Mouse (Mus musculus) MN1 (cell line): ENCODE measurements around the gene Ppp1r26.
"Not testable (repeated sequence)": the region's sequence is repeated elsewhere in the genome, so short reads cannot be mapped to it uniquely, and the experiment has no call there.

Source experiments
- DNase-seq: peaks from one replicate; pipeline ENCODE4 v3.0.0-alpha.2; 2016; ENCODE audit warnings: low spot score

The Ppp1r26 gene

DNA sequence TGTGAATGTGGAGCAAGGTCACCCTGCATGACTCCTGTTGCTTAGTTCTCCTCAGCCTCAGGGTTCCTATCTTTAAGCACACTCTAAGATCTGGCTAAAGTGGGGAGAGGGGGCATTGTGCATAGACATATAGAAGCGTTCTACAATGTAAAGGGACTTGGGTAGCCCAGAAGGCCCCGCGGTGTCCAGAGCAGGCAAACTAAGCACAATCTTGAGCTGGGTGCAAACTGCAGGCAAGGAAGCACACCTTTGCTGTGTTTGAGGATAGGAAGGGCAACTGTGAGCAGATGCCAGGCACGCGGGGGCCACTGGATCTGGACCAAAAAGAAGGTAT, 452 bp upstream of the Ppp1r26 start:
- DNase-seq: no peak

DNA sequence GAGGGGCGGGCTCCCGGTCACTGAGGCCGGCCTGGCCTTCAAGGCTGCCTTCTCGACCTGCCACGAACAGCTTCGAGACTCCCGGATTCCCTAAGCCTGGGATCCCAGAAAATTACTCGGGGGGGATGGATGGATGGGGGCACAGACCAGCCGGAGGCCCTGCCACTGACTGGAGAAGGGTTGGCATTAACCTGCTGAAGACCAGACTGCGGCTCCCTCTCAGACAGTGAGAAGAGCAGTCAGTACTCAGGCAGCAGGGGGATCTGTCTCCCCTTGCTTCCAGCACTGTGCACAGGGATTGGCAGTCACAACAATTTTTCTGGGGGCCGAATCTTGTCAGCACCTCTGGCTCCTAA, 693 bp downstream of the Ppp1r26 start:
- no peak for DNase-seq

DNA sequence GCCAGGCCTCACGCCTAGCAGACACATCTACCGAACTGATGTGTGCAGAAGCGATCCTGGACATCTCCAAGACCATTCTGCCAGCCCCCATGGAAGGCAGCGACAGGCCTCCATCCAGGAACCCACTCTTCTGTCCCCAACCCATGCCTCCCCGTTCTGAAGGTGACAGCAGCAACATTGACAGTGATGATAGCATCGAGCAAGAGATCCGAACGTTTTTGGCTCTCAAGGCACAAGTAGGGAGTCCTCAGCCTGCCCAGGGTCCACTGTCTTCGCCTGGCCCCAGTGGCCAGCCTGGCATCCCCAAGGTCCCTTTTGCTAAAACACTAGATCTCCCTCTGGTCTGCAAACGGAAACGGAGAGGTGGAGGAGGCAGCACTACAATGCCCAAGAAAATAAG, 5.1 kb downstream of the Ppp1r26 start:
- DNase-seq: no peak

DNA sequence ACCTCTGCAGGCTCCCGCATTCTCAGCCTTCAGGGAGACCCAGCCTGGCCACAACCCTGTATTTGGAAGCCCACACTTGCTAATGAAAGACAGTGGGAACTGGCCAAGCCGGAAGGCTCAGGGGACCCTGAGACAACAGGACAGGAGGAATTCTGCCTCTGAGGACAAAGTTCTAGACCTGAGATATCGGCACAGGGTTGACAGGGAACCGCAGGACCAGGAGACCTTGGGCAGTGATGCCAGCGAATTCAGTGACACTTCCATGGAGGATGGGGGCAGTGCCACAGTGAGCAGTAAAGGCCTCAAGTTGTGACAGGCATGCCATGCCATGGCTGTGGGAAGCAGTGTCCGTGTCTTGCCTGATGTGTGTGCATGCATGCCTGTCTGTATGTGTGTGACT, 6.9 kb downstream of the Ppp1r26 start:
- DNase-seq: no peak

DNA sequence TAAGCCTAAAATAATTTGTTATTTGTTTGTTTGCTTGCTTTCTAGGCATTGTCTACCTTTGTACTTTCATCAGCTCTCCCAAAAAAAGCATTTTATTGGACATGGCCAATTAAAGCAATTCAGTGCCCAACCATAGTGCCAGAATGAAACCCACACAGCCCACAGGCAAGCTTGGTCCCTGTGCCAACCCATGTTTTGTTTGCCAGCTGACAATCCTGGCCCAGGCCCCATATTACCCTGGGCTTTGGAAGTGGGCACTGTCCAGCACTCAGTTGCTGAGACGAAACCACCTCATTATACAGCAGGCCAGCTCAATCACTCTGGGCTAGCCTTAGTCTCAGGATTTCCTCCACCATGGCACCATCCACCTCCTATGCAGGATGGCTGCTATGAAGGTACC, 10.0 kb downstream of the Ppp1r26 start:
- DNase-seq: no peak

DNA sequence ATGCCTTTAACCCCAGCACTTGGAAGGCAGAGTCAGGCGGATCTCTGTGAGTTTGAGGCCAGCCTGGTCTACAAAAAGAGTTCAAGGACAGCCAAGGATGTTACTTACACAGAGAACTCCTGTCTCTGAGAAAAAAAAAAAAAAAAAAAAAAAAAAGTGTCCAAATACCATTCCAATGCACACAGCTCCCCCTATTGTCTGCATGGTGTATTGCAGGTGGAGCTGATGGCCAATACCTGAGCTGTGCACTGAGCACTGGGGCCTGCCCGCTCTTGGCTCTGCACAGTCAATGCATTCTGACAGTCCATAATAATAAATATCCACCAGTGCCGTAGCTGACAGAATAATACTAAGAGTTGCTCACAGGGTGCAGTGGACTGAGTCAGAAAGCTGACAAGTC, 17.3 kb downstream of the Ppp1r26 start:
- peak; percentile 68 for DNase-seq

DNA sequence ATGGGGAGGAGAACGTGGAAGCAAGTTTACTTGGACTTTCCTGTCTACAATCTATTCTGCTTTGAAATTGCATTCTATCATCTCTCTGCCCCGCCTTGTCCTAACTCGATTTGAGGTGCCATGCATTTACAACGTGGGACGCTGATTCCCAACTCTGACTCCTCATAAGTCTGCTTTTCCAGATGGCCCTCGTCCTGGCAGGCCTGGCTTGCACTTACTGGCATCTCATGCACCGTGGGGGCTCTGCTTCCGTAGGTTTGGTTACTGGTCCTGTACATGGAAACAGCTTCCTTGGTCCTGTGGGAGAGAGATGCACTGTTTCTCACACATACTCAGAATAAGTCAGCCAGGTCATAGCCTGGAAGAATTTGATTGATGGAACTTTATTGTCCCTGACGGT, 18.3 kb downstream of the Ppp1r26 start:
- peak; percentile 64 for DNase-seq

DNA sequence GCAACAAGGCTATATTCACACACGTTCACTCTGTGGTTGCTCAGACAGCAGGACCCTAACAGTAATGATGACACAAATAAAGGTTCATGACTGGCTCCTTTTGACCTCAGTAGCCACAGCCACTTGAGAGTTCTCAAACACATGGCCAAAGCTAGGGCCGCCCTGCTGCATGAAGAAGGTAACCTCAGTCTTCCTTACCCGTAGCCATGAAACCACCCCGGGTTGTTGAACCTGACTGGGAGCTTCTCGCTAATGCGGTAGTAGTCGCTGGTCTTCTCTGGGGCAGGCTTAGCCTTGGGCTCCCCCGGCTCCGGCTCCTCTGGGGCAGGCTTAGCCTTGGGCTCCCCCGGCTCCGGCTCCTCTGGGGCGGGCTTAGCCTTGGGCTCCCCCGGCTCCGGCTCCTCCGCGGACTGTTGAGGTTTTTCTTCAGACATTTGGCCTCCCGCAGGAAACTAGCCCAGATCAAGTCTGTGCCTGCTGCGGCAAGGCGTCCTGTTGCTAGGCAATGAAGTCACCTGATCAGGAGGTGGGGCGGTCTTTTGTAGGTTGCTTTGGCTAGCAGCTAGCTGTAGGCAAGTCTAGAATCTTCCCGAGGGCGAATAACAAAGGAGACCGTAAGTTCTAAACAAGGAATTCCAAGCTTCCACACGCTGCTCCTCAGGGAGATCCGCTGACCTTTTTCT, 19.4 kb downstream of the Ppp1r26 start, which contains the start of gene 1700007K13Rik:
1700007K13Rik (minus strand) TSS at position 497 of the 683 bp plus-strand sequence.
- DNase-seq: peak; percentile 80

DNA sequence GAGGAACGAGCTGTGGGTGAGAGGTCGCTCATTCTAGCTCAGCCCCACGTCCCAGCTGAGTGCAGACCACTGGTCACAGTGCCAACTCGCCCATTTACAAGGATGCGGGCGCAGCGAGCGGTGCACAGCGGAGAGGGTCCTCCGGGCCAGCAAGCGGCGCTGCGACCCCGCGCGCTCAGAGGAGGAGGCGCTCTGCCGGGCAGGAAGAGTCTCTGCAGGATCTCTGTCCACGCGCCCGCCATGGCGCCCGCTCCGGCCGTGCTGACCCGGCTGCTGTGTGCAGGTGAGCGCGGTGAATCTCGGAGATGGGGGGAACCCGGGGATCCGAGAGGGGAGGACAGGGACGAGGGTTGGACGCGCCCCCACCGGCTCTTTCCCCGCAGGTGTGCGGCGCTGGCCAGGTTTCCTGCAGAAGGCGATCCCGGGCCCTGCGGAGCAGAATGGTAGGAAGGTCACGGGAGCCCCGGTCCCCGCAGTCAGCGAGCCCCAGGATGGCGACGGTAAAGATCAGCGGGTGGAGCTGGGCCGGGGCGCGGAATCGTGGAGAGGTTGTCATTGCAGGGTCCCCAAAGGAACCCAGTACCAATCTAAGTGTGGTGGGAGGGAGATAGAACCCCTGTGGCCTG, 21.4 kb downstream of the Ppp1r26 start, which contains the start of gene Mrps2:
Mrps2 (plus strand) TSS at position 207 of the 626 bp plus-strand sequence.
- peak; percentile 87 for DNase-seq

DNA sequence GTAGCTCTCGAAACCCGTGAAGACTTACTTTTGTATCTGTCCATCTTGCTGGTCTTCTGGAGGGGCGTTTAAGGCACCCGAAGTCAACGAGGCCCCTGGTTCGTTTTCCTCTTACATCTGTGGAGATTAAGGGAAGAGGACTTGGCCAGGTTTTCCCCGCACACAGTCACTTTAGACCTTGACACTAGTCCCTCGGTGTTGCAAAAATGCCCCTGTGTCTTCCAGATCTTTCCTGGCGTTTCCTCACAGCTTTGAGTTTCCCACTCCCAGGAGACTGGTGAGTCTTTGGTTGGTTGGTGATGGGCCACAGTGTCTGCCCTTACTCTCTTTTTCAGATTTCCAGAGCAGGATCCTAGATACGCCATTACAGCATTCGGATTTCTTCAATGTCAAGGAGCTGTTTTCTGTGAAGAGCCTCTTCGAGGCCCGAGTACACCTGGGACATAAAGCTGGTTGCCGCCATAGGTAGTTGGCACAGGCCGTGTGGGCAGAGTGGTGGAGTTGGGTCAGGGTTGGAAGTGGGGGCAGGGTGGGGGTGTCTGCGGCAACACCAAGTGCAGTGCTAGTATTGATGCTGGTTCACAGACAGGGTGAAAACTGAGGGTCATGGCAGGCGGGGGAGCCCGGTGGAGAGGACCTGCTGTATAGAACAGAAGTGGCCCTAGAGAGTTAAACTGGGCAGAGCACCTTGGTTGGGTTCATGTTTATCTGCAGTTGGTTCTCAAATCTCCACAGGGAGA, 22.1 kb downstream of the Ppp1r26 start:
- DNase-seq: peak; percentile 19

DNA sequence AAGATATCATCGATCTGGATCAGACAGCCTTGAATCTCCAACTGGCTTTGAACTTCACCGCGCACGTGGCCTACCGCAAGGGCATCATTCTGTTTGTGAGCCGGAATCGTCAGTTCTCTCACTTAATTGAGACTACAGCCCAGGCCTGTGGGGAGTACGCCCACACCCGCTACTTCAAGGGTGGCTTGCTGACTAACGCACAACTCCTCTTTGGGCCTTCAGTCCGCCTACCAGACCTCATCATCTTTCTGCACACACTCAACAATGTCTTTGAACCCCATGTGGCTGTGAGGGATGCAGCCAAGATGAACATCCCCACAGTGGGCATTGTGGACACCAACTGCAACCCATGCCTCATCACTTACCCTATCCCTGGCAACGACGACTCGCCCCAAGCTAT, 22.9 kb downstream of the Ppp1r26 start:
- no peak for DNase-seq

DNA sequence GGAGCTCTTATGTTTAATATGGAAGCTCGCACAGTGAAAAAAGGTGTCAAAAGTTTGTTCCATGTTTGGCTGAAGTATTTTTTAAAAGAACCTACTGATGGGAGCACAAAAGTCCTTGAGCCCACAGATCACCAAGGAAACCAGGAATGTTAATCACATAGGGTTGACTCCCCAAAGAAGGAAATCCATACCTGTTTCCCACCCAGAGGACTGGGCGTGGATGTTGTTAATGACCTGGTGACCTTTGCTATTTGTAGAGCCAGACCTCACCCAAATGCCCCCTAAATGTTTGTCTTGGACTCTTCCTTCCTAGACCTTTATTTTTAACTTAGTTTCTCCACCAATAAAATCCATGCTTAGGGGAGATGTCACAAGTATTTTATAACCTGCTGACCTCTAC, 24.0 kb downstream of the Ppp1r26 start:
- no peak for DNase-seq

DNA sequence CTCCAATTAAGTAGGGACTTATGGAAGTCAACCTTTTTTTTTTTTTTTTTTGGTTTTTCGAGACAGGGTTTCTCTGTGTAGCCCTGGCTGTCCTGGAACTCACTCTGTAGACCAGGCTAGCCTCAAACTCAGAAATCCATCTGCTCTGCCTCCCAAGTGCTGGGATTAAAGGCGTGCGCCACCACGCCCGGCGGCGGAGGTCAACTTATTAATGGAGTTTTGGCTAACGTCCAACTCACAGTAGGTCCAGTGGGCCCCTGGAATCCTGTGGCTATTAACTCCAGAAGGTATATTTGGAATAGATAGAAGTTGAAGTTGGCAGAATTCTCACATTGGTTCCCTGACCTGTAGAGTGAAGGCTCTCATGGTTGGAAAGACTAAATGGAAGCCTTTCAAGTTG, 25.4 kb downstream of the Ppp1r26 start:
- DNase-seq: not testable (repeated sequence)

DNA sequence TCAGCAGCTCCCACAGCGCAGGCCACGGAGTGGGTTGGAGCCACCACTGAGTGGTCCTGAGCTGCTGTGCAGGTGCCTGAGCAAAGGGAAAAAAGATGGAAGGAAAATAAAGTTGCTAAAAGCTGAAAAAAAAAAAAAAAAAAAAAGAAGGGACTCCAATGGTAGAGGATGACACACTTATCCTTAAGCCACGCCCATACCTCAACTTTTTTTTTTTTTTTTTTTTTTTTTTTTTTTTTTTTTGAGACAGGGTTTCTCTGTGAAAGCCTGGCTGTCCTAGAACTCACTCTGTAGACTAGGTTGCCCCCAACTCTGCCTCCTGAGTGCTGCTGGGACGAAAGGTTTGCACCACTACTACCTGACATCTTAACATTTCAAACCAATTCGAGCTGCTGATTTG, 31.4 kb downstream of the Ppp1r26 start:
- DNase-seq: not testable (repeated sequence)

DNA sequence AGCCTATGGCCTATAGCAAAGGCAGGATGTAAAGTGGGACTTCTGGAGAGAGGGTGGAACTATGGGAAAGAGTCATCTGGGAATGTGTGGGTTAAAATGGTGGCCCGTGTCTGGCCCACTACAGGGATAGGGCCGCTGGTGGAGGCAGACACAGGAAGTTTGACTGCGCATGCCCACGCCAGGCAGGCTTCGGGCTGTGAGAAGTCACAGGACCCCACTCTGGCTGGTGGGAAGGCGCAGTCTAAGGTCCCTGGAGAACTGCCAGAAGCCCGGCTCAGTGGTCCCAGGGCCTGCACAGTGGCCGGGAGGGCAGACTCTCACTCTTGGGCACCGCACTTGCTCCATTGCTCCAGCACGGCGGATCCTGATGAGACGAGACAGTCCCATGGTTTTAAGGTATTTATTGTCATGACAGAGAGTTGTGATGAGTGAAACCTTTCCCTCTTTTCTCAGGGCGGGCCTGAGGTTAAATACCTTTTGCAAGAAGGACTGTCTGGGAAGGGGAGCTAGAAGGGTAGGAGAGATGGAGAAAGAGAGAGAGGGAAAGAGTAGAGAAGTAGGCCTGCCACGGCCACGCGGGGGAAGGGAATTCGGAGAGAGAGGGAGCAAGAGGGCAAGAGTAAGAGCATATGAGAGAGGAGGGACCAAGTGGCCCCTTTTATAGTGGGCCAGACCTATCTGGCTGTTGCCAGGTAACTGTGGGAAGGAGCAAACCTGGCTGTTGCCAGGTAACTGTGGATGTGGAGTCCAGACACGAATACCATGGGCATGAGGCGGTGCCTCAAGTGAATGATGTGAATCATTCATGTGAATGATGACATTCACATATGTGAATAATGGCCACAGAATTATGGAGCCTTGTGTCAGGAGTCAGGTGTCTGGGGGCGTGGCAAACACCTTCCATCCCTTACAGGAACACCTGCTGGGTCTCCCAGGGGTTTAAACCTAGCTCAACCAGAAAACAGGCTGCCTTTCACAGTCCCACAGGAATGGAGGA, 32.9 kb downstream of the Ppp1r26 start:
- no peak for DNase-seq

DNA sequence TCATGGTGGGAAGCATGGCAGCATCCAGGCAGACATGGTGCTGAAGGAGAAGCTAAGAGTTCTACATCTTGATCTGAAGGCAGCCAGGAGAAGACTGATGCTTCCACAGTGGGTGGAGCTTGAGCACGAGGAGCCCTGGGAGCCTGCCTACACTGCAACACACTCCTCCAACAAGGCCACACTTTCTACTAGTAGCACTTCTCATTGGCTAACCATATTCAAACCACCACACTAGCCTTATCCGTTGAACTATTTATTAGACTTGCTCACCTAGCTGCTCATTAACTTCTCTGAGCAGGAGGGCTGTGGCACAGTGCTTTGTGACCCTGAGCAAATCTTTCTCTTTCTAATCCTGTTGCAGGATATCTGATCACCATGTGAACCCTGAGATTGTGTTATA, 37.3 kb downstream of the Ppp1r26 start:
- no peak for DNase-seq

DNA sequence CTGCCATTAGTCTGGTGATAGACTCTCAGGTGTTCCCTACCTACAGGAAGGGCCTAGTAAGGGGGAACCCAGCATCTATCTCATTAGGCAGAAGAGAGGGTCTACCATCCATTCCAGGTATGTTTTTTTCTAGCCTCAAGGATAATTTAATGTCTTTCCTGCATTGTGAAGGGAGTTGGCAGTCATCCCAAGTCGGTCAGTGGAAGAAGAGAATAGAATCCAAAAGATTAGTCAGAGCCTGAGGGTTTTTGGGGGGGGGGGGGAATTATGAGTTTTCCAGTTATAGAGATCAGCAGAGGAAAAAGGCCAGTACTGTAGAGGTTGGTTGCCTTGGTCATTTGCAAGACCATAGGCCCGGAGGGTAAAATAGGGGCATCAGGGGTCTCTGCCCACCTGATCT, 47.9 kb downstream of the Ppp1r26 start:
- DNase-seq: no peak

DNA sequence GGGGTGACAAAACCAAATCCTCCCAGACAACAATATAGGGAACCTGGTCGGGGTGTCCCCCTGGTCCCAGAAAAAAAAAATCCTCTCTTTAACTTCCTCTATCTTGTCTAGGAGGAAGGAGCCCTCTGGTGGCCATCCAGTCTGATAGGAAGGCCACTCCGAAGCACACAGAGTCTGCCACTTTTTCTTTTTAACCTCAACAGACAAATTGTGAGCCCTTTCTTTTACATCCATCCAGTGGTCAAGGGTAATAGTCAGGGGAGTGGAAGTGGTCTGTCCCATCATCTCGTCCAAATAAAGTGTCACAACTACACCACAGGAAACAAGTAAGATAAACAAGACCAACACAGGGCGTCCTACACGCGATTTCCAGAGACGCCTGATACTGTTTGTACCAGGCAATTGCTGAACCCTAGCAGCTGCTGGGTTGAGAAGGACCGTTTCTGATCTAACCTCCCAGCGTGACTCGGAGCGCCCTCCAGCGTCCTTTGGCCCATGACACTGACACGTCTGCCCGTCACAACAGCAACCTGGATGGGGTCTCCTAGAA, 48.7 kb downstream of the Ppp1r26 start:
- DNase-seq: no peak

DNA sequence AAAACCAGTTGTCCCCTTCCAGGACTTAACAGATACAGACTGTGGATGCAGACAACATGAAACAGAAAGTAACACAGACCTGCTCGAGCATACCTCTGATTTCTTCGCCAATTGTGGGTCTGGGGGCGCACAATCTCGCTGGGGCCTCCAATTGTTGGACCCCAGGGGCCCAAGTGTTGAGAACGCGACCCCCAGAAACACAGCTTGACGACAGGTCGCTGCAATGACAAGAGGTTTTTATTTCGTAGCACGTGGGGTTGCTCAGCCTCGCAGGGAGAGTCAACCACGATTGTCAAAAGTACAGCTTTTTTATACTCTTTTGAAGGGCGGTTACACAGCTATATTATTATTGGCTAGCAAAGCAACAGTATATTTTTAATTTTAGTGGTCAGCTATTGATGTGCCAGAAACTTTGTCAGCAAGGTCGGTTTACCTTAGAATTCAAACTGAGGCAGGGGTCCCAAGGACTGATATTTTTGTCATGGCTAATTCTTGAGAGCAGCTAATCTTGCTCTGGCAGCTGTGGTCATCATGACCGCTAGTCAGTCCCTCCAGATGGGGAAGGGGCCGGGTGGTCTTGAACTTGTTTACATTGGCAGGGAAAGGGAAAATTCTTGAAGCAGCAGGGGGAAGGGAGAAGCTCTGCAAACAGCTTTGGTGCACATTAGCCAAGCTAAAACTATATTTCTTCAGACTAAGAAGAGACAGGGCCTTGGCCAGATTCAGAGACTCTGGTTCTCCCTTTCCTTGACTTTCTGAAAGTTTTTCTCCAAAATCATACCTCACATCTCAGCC, 49.4 kb downstream of the Ppp1r26 start:
- no peak for DNase-seq

DNA sequence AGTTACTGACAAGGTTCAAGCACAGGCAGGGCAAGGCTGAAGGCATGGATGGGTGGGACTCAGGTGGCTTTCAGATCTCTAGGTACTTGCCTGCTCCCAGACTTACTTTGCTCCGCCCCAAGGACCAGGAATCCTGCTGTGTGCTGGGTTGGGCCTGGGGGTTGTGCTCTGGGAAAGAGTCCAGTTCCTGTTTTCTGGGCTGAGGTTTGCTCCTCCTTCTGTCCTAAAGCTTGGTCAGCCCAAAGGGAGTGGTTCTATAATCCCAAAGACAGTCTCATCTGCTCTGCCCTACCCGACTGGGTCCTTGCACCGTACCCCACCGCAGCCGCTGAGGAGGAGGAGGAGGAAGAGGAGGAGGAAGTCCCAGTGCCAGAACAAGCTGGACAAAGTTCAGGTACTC, 50.1 kb downstream of the Ppp1r26 start, which contains the start of gene Gbgt1:
Gbgt1 (plus strand) TSS at position 221 of the 400 bp plus-strand sequence.
- no peak for DNase-seq

DNA sequence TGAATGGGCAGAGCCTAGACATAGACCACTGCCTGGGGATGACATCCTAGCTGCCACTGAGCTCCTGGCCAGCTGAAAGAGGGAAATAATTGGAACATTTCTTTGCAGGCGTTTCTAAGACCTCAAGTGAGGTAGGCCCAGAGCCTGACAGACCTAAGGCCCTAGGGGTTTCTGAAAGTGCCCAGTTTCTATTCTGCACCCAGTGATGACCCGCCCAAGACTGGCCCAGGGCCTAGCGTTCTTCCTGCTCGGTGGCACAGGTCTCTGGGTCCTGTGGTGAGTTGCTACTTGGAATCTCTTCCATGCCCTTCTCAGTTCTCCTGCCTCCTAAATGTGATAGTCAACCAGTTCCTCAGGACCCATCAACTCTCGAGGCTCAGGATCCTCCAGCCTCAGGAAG, 51.0 kb downstream of the Ppp1r26 start:
- no peak for DNase-seq
